In the genomic region with DNA sequence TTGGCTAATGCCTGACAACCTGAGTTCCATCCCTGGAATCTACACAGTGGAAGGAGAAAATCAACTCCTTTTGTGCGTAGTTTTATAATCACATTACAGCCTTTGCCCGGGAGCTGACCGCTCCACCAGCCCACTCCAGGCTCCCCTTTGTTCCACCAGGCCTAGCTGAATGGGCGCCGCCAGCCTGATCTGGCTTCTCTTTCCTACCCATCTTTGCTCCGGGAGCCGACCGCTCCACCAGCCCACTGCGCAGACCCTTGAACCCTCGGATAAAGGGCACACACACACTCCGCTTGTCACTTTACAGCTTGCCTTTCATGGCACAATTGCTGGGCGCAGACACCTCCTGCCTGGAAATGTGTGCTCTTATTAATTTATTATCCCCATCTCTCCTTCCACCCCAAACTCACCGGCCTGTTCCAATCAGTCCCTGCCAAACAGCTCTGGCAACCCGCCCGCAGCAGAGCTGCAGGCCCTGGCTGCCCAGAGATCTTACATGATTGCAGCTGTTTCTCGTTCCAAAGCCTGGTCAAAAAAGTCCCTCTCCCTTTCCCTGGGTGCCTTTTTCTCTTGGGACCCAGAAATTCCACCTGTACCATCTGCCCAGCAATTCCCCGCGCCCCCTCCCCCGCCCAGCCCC, we compare ENCODE assay signal across 9 mouse cellular contexts. TPM values are rescaled to one million over a fixed set of nuclear protein-coding genes. Genes with fewer than 3 reads are reported as not detected.
DNase-seq lines count a peak whose midpoint lies in the region; ATAC-seq and TF ChIP-seq lines count a peak whose summit lies in the region.
"Had no signal": no experiment of that assay in that cellular context is flagged by ENCODE, and none has a peak within 500 bp of the region (broad histone marks: within the 10 kb centered on the region; RNA-seq: fewer than 3 reads in every experiment).

No protein-coding gene starts in this region.

- DNase-seq in hindbrain, embryonic 10.5 days (ENCODE audit: low spot score), result peak; percentile 23
- DNase-seq in ES-E14 (ENCODE audit: low read depth, low spot score), result no peak
- no peak for DNase-seq in forebrain, embryonic 11.5 days (ENCODE audit: low spot score)
- DNase-seq in layer of hippocampus, postnatal 25 days (ENCODE audit: extremely low spot score in 1 of 2, low spot score in 1 of 2), result peak; percentile 34 to 57
- DNase-seq in c-Kit-positive CD71-positive TER-119-positive erythroid progenitor cells, embryonic 14.5 days (ENCODE audit: low spot score), result no peak
- no peak for DNase-seq in heart, postnatal 36 days

- no peaks in the 10 kb centered on the region for H3K27me3 ChIP-seq in hindbrain, embryonic 10.5 days (ENCODE audit: insufficient read depth, poor library complexity, severe bottlenecking)
- no peaks in the 10 kb centered on the region for H3K27me3 ChIP-seq in hindbrain, embryonic 12.5 days
- no peaks in the 10 kb centered on the region for H3K27me3 ChIP-seq in forebrain, embryonic 11.5 days (ENCODE audit: control insufficient read depth, insufficient read depth, low read length)
- no peaks in the 10 kb centered on the region for H3K27me3 ChIP-seq in kidney, embryonic 14.5 days (ENCODE audit: control insufficient read depth, insufficient read depth, low read length)

- H3K9ac ChIP-seq in hindbrain, embryonic 12.5 days, result no peak overlapping the region
- H3K9ac ChIP-seq in ES-E14 (ENCODE audit: insufficient read depth, low read depth, low read length, poor library complexity, severe bottlenecking), result peak overlapping the region; percentile 26; the same call in 1 of the 2 replicates
- peak overlapping the region; percentile 9; the same call in 1 of the 2 replicates for H3K9ac ChIP-seq in forebrain, embryonic 11.5 days (ENCODE audit: low read length)
- no peak overlapping the region for H3K9ac ChIP-seq in kidney, embryonic 14.5 days (ENCODE audit: low read depth, low read length)

- in situ Hi-C loops in ES-E14 (cut with MboI; ENCODE audit: low sequenced_read_pairs in 2 of 2, unreplicated experiment in 2 of 2), result no loop called here

- H3K9me3 ChIP-seq in hindbrain, embryonic 10.5 days, result no peaks in the 10 kb centered on the region
- no peaks in the 10 kb centered on the region for H3K9me3 ChIP-seq in hindbrain, embryonic 12.5 days (replicated peaks)
- H3K9me3 ChIP-seq in ES-E14 (ENCODE audit: control insufficient read depth, insufficient read depth, low read depth, low read length), result no peaks in the 10 kb centered on the region
- H3K9me3 ChIP-seq in forebrain, embryonic 11.5 days (ENCODE audit: control insufficient read depth, low read length), result no peaks in the 10 kb centered on the region
- H3K9me3 ChIP-seq in kidney, embryonic 14.5 days (ENCODE audit: control insufficient read depth, low read length), result no peaks in the 10 kb centered on the region

- H3K27ac ChIP-seq in hindbrain, embryonic 10.5 days, result peak overlapping the region; percentile 54; the same call in 1 of the 2 replicates
- no peak overlapping the region; the same call in 1 of the 2 replicates for H3K27ac ChIP-seq in hindbrain, embryonic 12.5 days
- no peak overlapping the region for H3K27ac ChIP-seq in ES-E14 (ENCODE audit: insufficient read depth, low read depth, low read length, poor library complexity, severe bottlenecking)
- no peak overlapping the region for H3K27ac ChIP-seq in forebrain, embryonic 11.5 days (ENCODE audit: low read depth, low read length)
- H3K27ac ChIP-seq in kidney, embryonic 14.5 days (ENCODE audit: low read depth, low read length), result no peak overlapping the region

- no peak overlapping the region for H3K4me2 ChIP-seq in hindbrain, embryonic 12.5 days (replicated peaks)
- H3K4me2 ChIP-seq in forebrain, embryonic 11.5 days (ENCODE audit: low read depth, low read length, severe bottlenecking), result no peak overlapping the region
- no peak overlapping the region for H3K4me2 ChIP-seq in kidney, embryonic 14.5 days (replicated peaks; ENCODE audit: low read depth, low read length)

- no peak overlapping the region for H3K4me3 ChIP-seq in hindbrain, embryonic 10.5 days
- no peak overlapping the region for H3K4me3 ChIP-seq in hindbrain, embryonic 12.5 days
- peak overlapping the region; percentile 51 to 54 for H3K4me3 ChIP-seq in ES-E14 (ENCODE audit: insufficient read depth in 1 of 2, low read depth in 1 of 2, low read length in 2 of 2, poor library complexity in 1 of 2, severe bottlenecking in 1 of 2)
- H3K4me3 ChIP-seq in forebrain, embryonic 11.5 days (ENCODE audit: low read depth, low read length), result no peak overlapping the region
- no peak overlapping the region for H3K4me3 ChIP-seq in kidney, embryonic 14.5 days (ENCODE audit: low read length)

- ATAC-seq in hindbrain, embryonic 12.5 days (ENCODE audit: low FRiP score), result no peak; the same call in 1 of the 2 replicates
- ATAC-seq in forebrain, embryonic 11.5 days (replicated peaks; ENCODE audit: low FRiP score), result peak; percentile 66
- no peak for ATAC-seq in kidney, embryonic 14.5 days (ENCODE audit: low FRiP score, low TSS enrichment)

- WGBS in hindbrain, embryonic 10.5 days, result 74% methylated on average over 19 of the region's 19 CpGs
- 68% methylated on average over 19 of the region's 19 CpGs for WGBS in hindbrain, embryonic 12.5 days
- WGBS in forebrain, embryonic 11.5 days, result 50% methylated on average over 19 of the region's 19 CpGs
- 75% methylated on average over 19 of the region's 19 CpGs for WGBS in kidney, embryonic 14.5 days

- H3K4me1 ChIP-seq in hindbrain, embryonic 10.5 days (replicated peaks), result peaks cover 10% of the 10 kb centered on the region
- H3K4me1 ChIP-seq in hindbrain, embryonic 12.5 days, result 0 out of 2 replicates have a peak, but pooled peaks cover 3% of the 10 kb centered on the region
- H3K4me1 ChIP-seq in ES-E14 (ENCODE audit: control insufficient read depth in 2 of 2, insufficient read depth in 2 of 2, low read length in 2 of 2, poor library complexity in 1 of 2), result 0 out of 4 replicates have a peak, but pooled peaks cover 0 to 3% of the 10 kb centered on the region in 2 experiments
- peaks cover 2% of the 10 kb centered on the region; the same call in 1 of the 2 replicates for H3K4me1 ChIP-seq in forebrain, embryonic 11.5 days (replicated peaks; ENCODE audit: control insufficient read depth, insufficient read depth, low read length)
- no peaks in the 10 kb centered on the region for H3K4me1 ChIP-seq in kidney, embryonic 14.5 days (ENCODE audit: control insufficient read depth, insufficient read depth, low read length)

- intact Hi-C loops in heart, postnatal 36 days (cut with DNase I), result no loop called here

- no peaks in the 10 kb centered on the region for H3K36me3 ChIP-seq in hindbrain, embryonic 10.5 days
- H3K36me3 ChIP-seq in hindbrain, embryonic 12.5 days, result no peaks in the 10 kb centered on the region
- H3K36me3 ChIP-seq in ES-E14 (ENCODE audit: control insufficient read depth, insufficient read depth, low read length, poor library complexity, severe bottlenecking), result no peaks in the 10 kb centered on the region
- H3K36me3 ChIP-seq in forebrain, embryonic 11.5 days (ENCODE audit: control insufficient read depth, insufficient read depth, low read length), result no peaks in the 10 kb centered on the region
- H3K36me3 ChIP-seq in kidney, embryonic 14.5 days (ENCODE audit: control insufficient read depth, insufficient read depth, low read length), result no peaks in the 10 kb centered on the region

TF ChIP-seq in ES-E14, 5 proteins besides CTCF, POLR2A, EP300 and RAD21:
- TF ChIP-seq HCFC1 (IDR thresholded peaks at IDR 0.05; ENCODE audit: borderline replicate concordance, insufficient read depth, low read length), result no peak
- no peak for TF ChIP-seq ZC3H11A (IDR thresholded peaks at IDR 0.05; ENCODE audit: borderline replicate concordance, low read depth, low read length)
- no peak for TF ChIP-seq CHD2 (IDR thresholded peaks at IDR 0.05; ENCODE audit: low read depth, low read length)
- TF ChIP-seq ZNF384 (IDR thresholded peaks at IDR 0.05; ENCODE audit: low read depth, low read length), result no peak
- TF ChIP-seq MAFK (IDR thresholded peaks at IDR 0.05; ENCODE audit: insufficient read depth, low read depth, low read length), result no peak
TF ChIP-seq in ES-E14: peak in this region for 0.

RNA-seq across cellular contexts. Expression of gene Mc3r, which starts 33.9 kb away (rescaled TPM):
- polyA plus RNA-seq in hindbrain, embryonic 10.5 days (2016; fragmentation: Nextera tagmentation; extraction: Ambion mirVana), result not detected in 2 replicates
- not detected in 2 replicates for polyA plus RNA-seq in hindbrain, embryonic 12.5 days (2016; fragmentation: Nextera tagmentation; extraction: Ambion mirVana)
- total RNA-seq in ES-E14 (2012; rRNA removed), result not detected in 2 replicates
- 0.09 TPM in 1 of 2 replicates, not detected in the other for polyA plus RNA-seq in forebrain, embryonic 11.5 days (2014; fragmentation: Nextera tagmentation; extraction: Ambion mirVana)
- total RNA-seq in layer of hippocampus, postnatal 25 days (2021), result under 1 TPM; 0.12 to 0.23 TPM
- not detected in 2 replicates for polyA plus RNA-seq in kidney, embryonic 14.5 days (2014; fragmentation: Nextera tagmentation; extraction: Ambion mirVana)
- total RNA-seq in heart, postnatal 36 days (2021), result not detected
- total RNA-seq: hematopoietic stem cell, adult 5-6 weeks had no signal

Comparison
In these comparisons a context has a peak if more than half of its experiments do, and no peak if none do; other contexts are left out.
1. DNase-seq: peak in hindbrain, embryonic 10.5 days (single experiment) and layer of hippocampus, postnatal 25 days (2 of 2); none in ES-E14 (single experiment), forebrain, embryonic 11.5 days (single experiment), c-Kit-positive CD71-positive TER-119-positive erythroid progenitor cells, embryonic 14.5 days (single experiment) and heart, postnatal 36 days (0 of 2).
2. H3K4me3 ChIP-seq: peak in ES-E14 (2 of 2); none in hindbrain, embryonic 10.5 days (single experiment), hindbrain, embryonic 12.5 days (single experiment), forebrain, embryonic 11.5 days (single experiment) and kidney, embryonic 14.5 days (single experiment).
3. H3K9ac ChIP-seq: peak in ES-E14 (single experiment) and forebrain, embryonic 11.5 days (single experiment); none in hindbrain, embryonic 12.5 days (single experiment) and kidney, embryonic 14.5 days (single experiment).